Mouse (Mus musculus) forebrain, postnatal 0 days (tissue): Measurements from ENCODE around the gene Myo1d. TPM values are rescaled to one million over a fixed set of nuclear protein-coding genes. Genes with fewer than 3 reads are reported as not detected.
A peak's percentile ranks its signal among the peaks of the same experiment; 100 is the strongest.

Experiments
- ATAC-seq: fragments of 200-750 bp; cut with Nextera tagmentation; 2 replicates; pipeline ENCODE4 v1.8.0; 2017; ENCODE audit warnings: mild to moderate bottlenecking, moderate library complexity
- DNase-seq: peaks from one replicate; pipeline ENCODE4 v3.0.0-alpha.2; 2015
- H3K27ac ChIP-seq: fragments of 300-500 bp; sonication (generic); 2 replicates; pipeline ENCODE4 v1.5.1; 2014; ENCODE audit warnings: low read depth, mild to moderate bottlenecking, antibody characterized with exemption, low read length, moderate library complexity, mixed read lengths
- H3K27me3 ChIP-seq: fragments of 300-500 bp; sonication (generic); 2 replicates; pipeline ENCODE4 v1.6.1; 2014; ENCODE audit warnings: mild to moderate bottlenecking, low read length, mixed read lengths; ENCODE audit not compliant: insufficient read depth
- H3K36me3 ChIP-seq: fragments of 300-500 bp; sonication (generic); 2 replicates; pipeline ENCODE4 v1.6.1; 2014; ENCODE audit warnings: mild to moderate bottlenecking, moderate library complexity; ENCODE audit not compliant: insufficient read depth
- H3K4me1 ChIP-seq: fragments of 300-500 bp; sonication (generic); 2 replicates; pipeline ENCODE4 v1.6.1; 2014; ENCODE audit warnings: antibody characterized with exemption; ENCODE audit not compliant: insufficient read depth
- H3K4me2 ChIP-seq: fragments of 300-500 bp; sonication (generic); 2 replicates; pipeline ENCODE4 v1.6.1; 2014; ENCODE audit warnings: low read depth, mild to moderate bottlenecking, moderate library complexity
- H3K4me3 ChIP-seq: fragments of 300-500 bp; sonication (generic); 2 replicates; pipeline ENCODE4 v1.5.1; 2014; ENCODE audit warnings: low read depth, low read length, mixed read lengths
- H3K9ac ChIP-seq: fragments of 300-500 bp; sonication (generic); 2 replicates; pipeline ENCODE4 v1.6.1; 2014; ENCODE audit warnings: mild to moderate bottlenecking
- H3K9me3 ChIP-seq: fragments of 300-500 bp; sonication (generic); 2 replicates; pipeline ENCODE4 v1.6.1; 2016; ENCODE audit warnings: low read length
- CTCF ChIP-seq: sonication (generic); IDR thresholded peaks from 2 replicates; pipeline ENCODE4 v1.5.1; 2016; ENCODE audit warnings: antibody characterized with exemption, control low read depth, low read depth
- WGBS: fragments of 180-500 bp; shearing (Covaris S2); extraction: QIAGEN DNeasy Blood & Tissue Kit; methylation state at CpG from one replicate; pipeline ENCODE4 v1.1.7; 2014; 5-methylcytosine and 5-hydroxymethylcytosine counted together
- polyA plus RNA-seq: library from polyadenylated mRNA; unstranded; fragments of >200 nt; fragmentation: Nextera tagmentation; extraction: Ambion mirVana; gene quantifications from 2 replicates; pipeline ENCODE4 v1.2.1, GENCODE M21; 2015
- total RNA-seq: library from RNA; depleted of rRNA; stranded (reverse); fragments of >200 nt; gene quantifications from 2 replicates; pipeline ENCODE4 v1.2.3, GENCODE M21; 2014

Myo1d gene
- total and polyA plus RNA-seq, 2 experiments from 2014 or later = 1.2 to 3.4 TPM

- WGBS = 63% methylated on average over 3 of the region's 3 CpGs
- Histone ChIP-seq H3K9me3 (no peaks in the 10 kb centered on the region), H3K27ac (peak overlapping the region; percentile 16; the same call in 1 of the 2 replicates), H3K4me2 (no peak overlapping the region), H3K9ac (no peak overlapping the region), H3K36me3 (no peaks in the 10 kb centered on the region), H3K27me3 (no peaks in the 10 kb centered on the region), H3K4me1 (peaks cover 15% of the 10 kb centered on the region), H3K4me3 (no peak overlapping the region)
- TF ChIP-seq CTCF = no peak
- DNase-seq (peak; percentile 27), ATAC-seq (no peak)
Measured at GRCm38 (mm10) chr11:80566286-80566685, 213.5 kb downstream of the Myo1d start.

GRCm38 (mm10) chr11:80564975-80565965 lies 214.6 kb downstream of the Myo1d start:
- no peaks in the 10 kb centered on the region for H3K27me3 ChIP-seq
- H3K4me1 ChIP-seq = peaks cover 15% of the 10 kb centered on the region
- peak; percentile 52 for DNase-seq
- no peaks in the 10 kb centered on the region for H3K9me3 ChIP-seq
- H3K4me3 ChIP-seq = no peak overlapping the region
- no peak for TF ChIP-seq CTCF
- no peak overlapping the region for H3K4me2 ChIP-seq
- 42% methylated on average over 7 of the region's 7 CpGs for WGBS
- no peak overlapping the region for H3K9ac ChIP-seq
- H3K36me3 ChIP-seq = no peaks in the 10 kb centered on the region
- H3K27ac ChIP-seq = peak overlapping the region; percentile 16; the same call in 1 of the 2 replicates
- ATAC-seq = peak; percentile 63

- H3K36me3 ChIP-seq = no peaks in the 10 kb centered on the region
- H3K4me3 ChIP-seq = no peak overlapping the region
- H3K27me3 ChIP-seq = no peaks in the 10 kb centered on the region
- no peaks in the 10 kb centered on the region for H3K9me3 ChIP-seq
- peaks cover 15% of the 10 kb centered on the region for H3K4me1 ChIP-seq
- H3K9ac ChIP-seq = no peak overlapping the region
- no peak overlapping the region for H3K4me2 ChIP-seq
- peak overlapping the region; percentile 62 for H3K27ac ChIP-seq
- DNase-seq (peak; percentile 62), ATAC-seq (peak; percentile 64)
- 34% methylated on average over 3 of the region's 3 CpGs for WGBS
- peak; percentile 75 for TF ChIP-seq CTCF
Measured at GRCm38 (mm10) chr11:80562479-80562878, 217.3 kb downstream of the Myo1d start.

- H3K9me3 ChIP-seq = no peaks in the 10 kb centered on the region
- WGBS = 79% methylated on average over 5 of the region's 5 CpGs
- H3K4me3 ChIP-seq = no peak overlapping the region
- no peak for TF ChIP-seq CTCF
- peaks cover 8% of the 10 kb centered on the region for H3K4me1 ChIP-seq
- no peak overlapping the region for H3K9ac ChIP-seq
- H3K27me3 ChIP-seq = no peaks in the 10 kb centered on the region
- DNase-seq (no peak), ATAC-seq (no peak)
- no peaks in the 10 kb centered on the region for H3K36me3 ChIP-seq
- no peak overlapping the region for H3K4me2 ChIP-seq
- H3K27ac ChIP-seq = no peak overlapping the region
Measured at GRCm38 (mm10) chr11:80560770-80561169, 219.1 kb downstream of the Myo1d start.

GRCm38 (mm10) chr11:80555416-80555815 lies 224.4 kb downstream of the Myo1d start:
- Histone ChIP-seq H3K27me3 (no peaks in the 10 kb centered on the region), H3K4me1 (peaks cover 12% of the 10 kb centered on the region), H3K9me3 (no peaks in the 10 kb centered on the region), H3K4me3 (no peak overlapping the region), H3K9ac (no peak overlapping the region), H3K27ac (no peak overlapping the region), H3K4me2 (no peak overlapping the region), H3K36me3 (no peaks in the 10 kb centered on the region)
- ATAC-seq (no peak), DNase-seq (no peak)
- TF ChIP-seq CTCF = no peak
- 93% methylated on average over 5 of the region's 5 CpGs for WGBS

GRCm38 (mm10) chr11:80553046-80553445 lies 226.8 kb downstream of the Myo1d start:
- DNase-seq (no peak), ATAC-seq (no peak)
- WGBS = 79% methylated on average over 11 of the region's 11 CpGs
- Histone ChIP-seq H3K4me3 (no peak overlapping the region), H3K9ac (no peak overlapping the region), H3K4me1 (peaks cover 17% of the 10 kb centered on the region), H3K36me3 (no peaks in the 10 kb centered on the region), H3K9me3 (no peaks in the 10 kb centered on the region), H3K27me3 (no peaks in the 10 kb centered on the region), H3K27ac (no peak overlapping the region), H3K4me2 (no peak overlapping the region)
- TF ChIP-seq CTCF = no peak

- H3K27ac ChIP-seq = peak overlapping the region; percentile 82
- no peak overlapping the region for H3K9ac ChIP-seq
- no peaks in the 10 kb centered on the region for H3K9me3 ChIP-seq
- H3K4me3 ChIP-seq = no peak overlapping the region
- H3K27me3 ChIP-seq = no peaks in the 10 kb centered on the region
- 27% methylated on average over 3 of the region's 3 CpGs for WGBS
- no peak overlapping the region for H3K4me2 ChIP-seq
- TF ChIP-seq CTCF = no peak
- DNase-seq = peak; percentile 75
- no peaks in the 10 kb centered on the region for H3K36me3 ChIP-seq
- H3K4me1 ChIP-seq = peaks cover 17% of the 10 kb centered on the region
- ATAC-seq = peak; percentile 78
Measured at GRCm38 (mm10) chr11:80551634-80552033, 228.2 kb downstream of the Myo1d start.
